ENCODE assay signal across 7 mouse cellular contexts in the genomic region with DNA sequence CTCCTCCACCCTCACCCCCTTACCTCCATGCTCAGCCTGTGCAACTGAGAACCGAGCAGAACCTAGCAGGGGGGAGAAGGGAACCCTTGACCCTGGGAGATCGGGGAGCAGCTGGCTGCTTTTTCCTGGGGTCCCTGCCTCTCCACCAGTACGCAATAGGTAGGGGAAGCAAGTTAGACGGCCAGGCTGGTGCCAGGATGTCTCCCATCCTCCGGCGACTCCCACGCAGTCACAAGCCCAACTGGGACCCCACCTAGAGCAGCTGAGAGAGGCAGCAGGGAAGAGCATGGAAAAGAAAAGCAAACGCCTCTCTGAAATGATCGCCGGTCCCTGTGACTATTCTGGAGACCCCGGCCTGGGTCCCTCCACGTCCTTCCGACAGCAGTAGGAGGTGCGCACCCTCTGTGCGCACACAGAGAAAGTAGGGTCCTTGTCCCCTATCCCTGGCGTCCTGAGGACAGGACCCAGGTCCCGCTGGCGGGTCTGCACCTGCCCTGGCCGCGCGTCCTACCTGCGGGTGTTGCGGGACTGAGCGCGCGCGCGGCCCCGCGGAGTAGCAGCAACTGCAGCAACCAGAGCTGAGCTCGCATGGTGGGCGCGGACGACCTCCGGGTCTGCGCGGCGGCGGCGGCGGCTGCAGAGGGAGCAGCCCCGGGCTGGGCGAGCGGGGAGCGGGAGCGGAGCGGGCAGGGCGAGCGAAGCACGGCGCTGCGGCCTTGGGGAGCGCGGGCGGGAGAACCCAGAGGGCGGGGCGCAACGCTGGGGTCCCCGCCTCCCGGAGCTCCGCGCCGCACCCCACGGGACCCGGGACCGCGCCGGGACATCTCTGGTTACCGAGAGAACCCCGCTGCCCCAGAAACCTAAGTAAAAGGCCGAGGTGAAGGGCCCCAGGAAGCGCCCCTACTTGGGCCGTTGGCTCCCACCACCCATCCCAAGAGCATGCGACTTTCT. TPM values are rescaled to one million over a fixed set of nuclear protein-coding genes. Genes with fewer than 3 reads are reported as not detected.
A peak's percentile ranks its signal among the peaks of the same experiment; 100 is the strongest.
DNase-seq lines count a peak whose midpoint lies in the region; ATAC-seq lines count a peak whose summit lies in the region.

Gene Plxdc1 (minus strand): TSS at position 718 of the 951 bp plus-strand sequence.

- H3K4me1 ChIP-seq in heart, embryonic 10.5 days = peaks cover 33% of the 10 kb centered on the region
- peaks cover 32% of the 10 kb centered on the region for H3K4me1 ChIP-seq in midbrain, embryonic 13.5 days (replicated peaks)

- H3K4me3 ChIP-seq in heart, embryonic 10.5 days = peak within 1 kb of the TSS; percentile 94
- H3K4me3 ChIP-seq in midbrain, embryonic 13.5 days (replicated peaks) = peak within 1 kb of the TSS; percentile 90

- peaks cover 61% of the 10 kb centered on the region for H3K27me3 ChIP-seq in heart, embryonic 10.5 days (ENCODE audit: insufficient read depth, poor library complexity, severe bottlenecking)
- peaks cover 41% of the 10 kb centered on the region for H3K27me3 ChIP-seq in midbrain, embryonic 13.5 days

- H3K36me3 ChIP-seq in heart, embryonic 10.5 days = no peaks in the 10 kb centered on the region
- no peaks in the 10 kb centered on the region for H3K36me3 ChIP-seq in midbrain, embryonic 13.5 days

- WGBS in heart, embryonic 10.5 days = 2% methylated on average over 69 of the region's 74 CpGs
- 3% methylated on average over 61 of the region's 74 CpGs for WGBS in midbrain, embryonic 13.5 days

- ATAC-seq in midbrain, embryonic 13.5 days = no peak

- peak within 1 kb of the TSS; percentile 61 for H3K9ac ChIP-seq in midbrain, embryonic 13.5 days (replicated peaks)

- peak within 1 kb of the TSS; percentile 69 for H3K27ac ChIP-seq in heart, embryonic 10.5 days
- H3K27ac ChIP-seq in midbrain, embryonic 13.5 days = no peak within 1 kb of the TSS

- peak; percentile 52 to 56 for DNase-seq in lung, adult 18-20 months
- DNase-seq in lung, postnatal 25 days (ENCODE audit: low spot score) = no peak
- DNase-seq in adrenal gland, postnatal 4 days (ENCODE audit: low spot score in 2 of 2) = no peak
- no peak for DNase-seq in heart, embryonic 10.5 days (ENCODE audit: low spot score)
- peak; percentile 55 to 62 for DNase-seq in kidney, postnatal 4 days
- DNase-seq in thymus, postnatal 14 days = peak; percentile 83

- no peaks in the 10 kb centered on the region for H3K9me3 ChIP-seq in heart, embryonic 10.5 days
- H3K9me3 ChIP-seq in midbrain, embryonic 13.5 days = no peaks in the 10 kb centered on the region

- H3K4me2 ChIP-seq in midbrain, embryonic 13.5 days (replicated peaks) = peak within 1 kb of the TSS; percentile 85

RNA-seq across cellular contexts. Expression of gene Plxdc1, which starts in this region (rescaled TPM):
- 10 to 100 TPM; 12.5 to 13.3 TPM for total RNA-seq in adrenal gland, postnatal 4 days (2021)
- not detected in 2 replicates for polyA plus RNA-seq in heart, embryonic 10.5 days (2016; fragmentation: Nextera tagmentation; extraction: Ambion mirVana)
- polyA plus RNA-seq in midbrain, embryonic 13.5 days (2015; fragmentation: Nextera tagmentation; extraction: Ambion mirVana) = 0.38 and 0.63 TPM in 2 replicates

Comparison
In these comparisons a context has a peak if more than half of its experiments do, and no peak if none do; other contexts are left out.
1. DNase-seq: peak in lung, adult 18-20 months (2 of 2), kidney, postnatal 4 days (2 of 2) and thymus, postnatal 14 days (single experiment); none in lung, postnatal 25 days (single experiment), adrenal gland, postnatal 4 days (0 of 2) and heart, embryonic 10.5 days (single experiment).